Mouse (Mus musculus) skeletal muscle tissue, adult 2 months (tissue): ENCODE measurements around the gene Spin2-ps6.
"Not testable (repeated sequence)": the region's sequence is repeated elsewhere in the genome, so short reads cannot be mapped to it uniquely, and the experiment has no call there.

Experiments
- DNase-seq: peaks from one replicate; pipeline ENCODE4 v3.0.0-alpha.2; 2012; ENCODE audit warnings: low read depth, low spot score

Spin2-ps6 gene

DNA sequence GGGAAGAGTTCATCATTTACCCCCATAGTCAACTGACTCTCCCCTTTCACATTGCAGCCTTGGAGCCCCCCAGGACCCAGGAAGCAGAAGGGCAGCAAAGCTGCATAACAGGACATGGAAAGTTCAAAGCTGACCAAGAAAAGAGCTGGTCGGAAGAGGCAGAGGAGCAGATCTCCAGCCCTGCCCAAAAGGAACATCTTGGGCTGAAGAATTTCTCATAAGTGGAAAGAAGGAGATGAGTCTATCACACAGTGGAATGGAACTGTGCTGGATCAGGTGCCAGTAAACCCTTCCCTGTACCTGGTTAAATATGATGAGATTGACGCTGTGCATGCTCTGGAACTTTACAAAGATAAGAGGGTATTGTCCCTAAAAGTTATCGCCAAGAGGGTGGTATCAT, at the start of gene Spin2-ps6:
TSS of gene Spin2-ps6 (plus strand) at position 301 of the 400 bp plus-strand sequence.
- DNase-seq = not testable (repeated sequence)
